In genomic region chr17:31834320-31835065, GRCm38 (mm10) we compare ENCODE assay signal across 8 mouse cellular contexts. TPM values are rescaled to one million over a fixed set of nuclear protein-coding genes. Genes with fewer than 3 reads are reported as not detected.
A peak's percentile ranks its signal among the peaks of the same experiment; 100 is the strongest.
DNase-seq lines count a peak whose midpoint lies in the region; ATAC-seq and TF ChIP-seq lines count a peak whose summit lies in the region.

No protein-coding gene starts in this region.

- no peak for TF ChIP-seq POLR2A in spleen, adult 2 months (IDR thresholded peaks at IDR 0.05; ENCODE audit: low read depth, low read length)

- peak overlapping the region; percentile 69 for H3K9ac ChIP-seq in heart, embryonic 13.5 days
- no peak overlapping the region for H3K9ac ChIP-seq in limb, embryonic 11.5 days (ENCODE audit: low read length)
- H3K9ac ChIP-seq in stomach, embryonic 14.5 days (replicated peaks; ENCODE audit: low read depth, low read length): no peak overlapping the region; the same call in 1 of the 2 replicates

- no peak; the same call in 1 of the 2 replicates for ATAC-seq in heart, embryonic 13.5 days (ENCODE audit: extremely low read depth, insufficient number of reproducible peaks, low FRiP score, low TSS enrichment)
- ATAC-seq in limb, embryonic 11.5 days (ENCODE audit: insufficient number of reproducible peaks, low FRiP score, low TSS enrichment, low read depth): no peak
- ATAC-seq in stomach, embryonic 14.5 days (ENCODE audit: insufficient number of reproducible peaks, insufficient read depth, low FRiP score, low read depth): peak; percentile 51; the same call in 1 of the 2 replicates

- no peak overlapping the region for H3K4me3 ChIP-seq in spleen, adult 2 months (ENCODE audit: extremely low read depth, insufficient read depth, insufficient read length)
- no peak overlapping the region for H3K4me3 ChIP-seq in heart, embryonic 13.5 days
- H3K4me3 ChIP-seq in limb, embryonic 11.5 days (ENCODE audit: low read depth, low read length): no peak overlapping the region
- H3K4me3 ChIP-seq in stomach, embryonic 14.5 days (ENCODE audit: low read depth, low read length): no peak overlapping the region

- H3K36me3 ChIP-seq in spleen, adult 2 months (ENCODE audit: control insufficient read depth, insufficient read depth, low read length): no peaks in the 10 kb centered on the region
- no peaks in the 10 kb centered on the region for H3K36me3 ChIP-seq in heart, embryonic 13.5 days
- no peaks in the 10 kb centered on the region for H3K36me3 ChIP-seq in limb, embryonic 11.5 days (ENCODE audit: control insufficient read depth, insufficient read depth, low read length)
- H3K36me3 ChIP-seq in stomach, embryonic 14.5 days (ENCODE audit: control insufficient read depth, insufficient read depth, low read length): no peaks in the 10 kb centered on the region

- H3K27ac ChIP-seq in spleen, adult 2 months (ENCODE audit: insufficient read depth, low read length): peak overlapping the region; percentile 72
- H3K27ac ChIP-seq in heart, embryonic 13.5 days (replicated peaks): peak overlapping the region; percentile 81
- H3K27ac ChIP-seq in limb, embryonic 11.5 days (replicated peaks; ENCODE audit: low read depth, low read length): peak overlapping the region; percentile 21; the same call in 1 of the 2 replicates
- peak overlapping the region; percentile 84 for H3K27ac ChIP-seq in stomach, embryonic 14.5 days (ENCODE audit: low read length)

- 52% methylated on average over 6 of the region's 6 CpGs for WGBS in spleen, adult 2 months
- WGBS in heart, embryonic 13.5 days: 61% methylated on average over 6 of the region's 6 CpGs
- 90% methylated on average over 6 of the region's 6 CpGs for WGBS in limb, embryonic 11.5 days
- 62% methylated on average over 6 of the region's 6 CpGs for WGBS in stomach, embryonic 14.5 days

- TF ChIP-seq CTCF in spleen, adult 2 months (IDR thresholded peaks at IDR 0.05; ENCODE audit: extremely low read depth, insufficient read depth, insufficient read length, insufficient replicate concordance): no peak

- peaks cover 57% of the 10 kb centered on the region; the same call in 1 of the 2 replicates for H3K4me1 ChIP-seq in spleen, adult 2 months (ENCODE audit: control insufficient read depth, insufficient read depth, insufficient read length)
- H3K4me1 ChIP-seq in heart, embryonic 13.5 days: peaks cover 72% of the 10 kb centered on the region
- H3K4me1 ChIP-seq in limb, embryonic 11.5 days (ENCODE audit: control insufficient read depth, insufficient read depth, low read length): peaks cover 12% of the 10 kb centered on the region
- H3K4me1 ChIP-seq in stomach, embryonic 14.5 days (ENCODE audit: control insufficient read depth, insufficient read depth, low read length): peaks cover 21% of the 10 kb centered on the region

- peak overlapping the region; percentile 41; the same call in 1 of the 2 replicates for H3K4me2 ChIP-seq in heart, embryonic 13.5 days
- H3K4me2 ChIP-seq in limb, embryonic 11.5 days (ENCODE audit: low read depth, severe bottlenecking): no peak overlapping the region
- no peak overlapping the region for H3K4me2 ChIP-seq in stomach, embryonic 14.5 days (replicated peaks; ENCODE audit: low read depth, low read length)

- DNase-seq in spleen, adult 2 months (ENCODE audit: low read depth in 1 of 2, low spot score in 2 of 2): no peak
- no peak for DNase-seq in spleen, adult 12 weeks (ENCODE audit: low spot score)
- no peak for DNase-seq in limb, embryonic 11.5 days (ENCODE audit: low spot score)
- DNase-seq in frontal cortex, postnatal 14 days (ENCODE audit: low spot score in 2 of 2): no peak
- DNase-seq in left cerebral cortex, adult 11 months (ENCODE audit: low spot score): no peak
- DNase-seq in frontal cortex, postnatal 36 days (ENCODE audit: low spot score in 2 of 2): no peak

- H3K27me3 ChIP-seq in spleen, adult 2 months (ENCODE audit: control insufficient read depth, insufficient read depth, low read length): no peaks in the 10 kb centered on the region
- no peaks in the 10 kb centered on the region for H3K27me3 ChIP-seq in heart, embryonic 13.5 days (replicated peaks)
- H3K27me3 ChIP-seq in limb, embryonic 11.5 days (ENCODE audit: control insufficient read depth, insufficient read depth, low read length): no peaks in the 10 kb centered on the region
- no peaks in the 10 kb centered on the region for H3K27me3 ChIP-seq in stomach, embryonic 14.5 days (ENCODE audit: control insufficient read depth, insufficient read depth, low read length)

- no peaks in the 10 kb centered on the region for H3K9me3 ChIP-seq in heart, embryonic 13.5 days
- no peaks in the 10 kb centered on the region for H3K9me3 ChIP-seq in limb, embryonic 11.5 days (ENCODE audit: control insufficient read depth, low read length)
- peaks cover 7% of the 10 kb centered on the region; the same call in 1 of the 2 replicates for H3K9me3 ChIP-seq in stomach, embryonic 14.5 days (ENCODE audit: control insufficient read depth, low read depth, low read length)

RNA-seq across cellular contexts. Expression of gene Sik1, which starts 21.1 kb away (rescaled TPM):
- 56.4 and 67.8 TPM in 2 replicates for polyA plus RNA-seq in spleen, adult 2 months (2012; rRNA removed)
- polyA plus RNA-seq in heart, embryonic 13.5 days (2015; fragmentation: Nextera tagmentation; extraction: Ambion mirVana): 17.2 and 17.6 TPM in 2 replicates
- polyA plus RNA-seq in limb, embryonic 11.5 days (2014; fragmentation: Nextera tagmentation; extraction: Ambion mirVana): 12.2 and 12.6 TPM in 2 replicates
- 19.7 and 20.8 TPM in 2 replicates for polyA plus RNA-seq in stomach, embryonic 14.5 days (2014; fragmentation: Nextera tagmentation; extraction: Ambion mirVana)

Comparison
In these comparisons a context has a peak if more than half of its experiments do, and no peak if none do; other contexts are left out.
1. H3K27ac ChIP-seq: peak in every context shown above with its lines; median percentile 84 in stomach, embryonic 14.5 days; 81 in heart, embryonic 13.5 days; 72 in spleen, adult 2 months; 21 in limb, embryonic 11.5 days.